Mouse (Mus musculus) splenic B cell, adult 2 months (primary cell): Measurements from ENCODE around the gene Exoc3.

Experiments
- DNase-seq: peaks from one replicate; pipeline ENCODE4 v3.0.0-alpha.2; 2011; ENCODE audit warnings: low read depth, low spot score
- H3K27me3 ChIP-seq: 2 replicates; pipeline ENCODE4 v1.6.1; 2012; ENCODE audit warnings: mild to moderate bottlenecking, low read length, moderate library complexity, mixed read lengths; ENCODE audit not compliant: control insufficient read depth, poor library complexity, insufficient read depth, severe bottlenecking
- H3K36me3 ChIP-seq: 2 replicates; pipeline ENCODE4 v1.6.1; 2012; ENCODE audit warnings: mild to moderate bottlenecking, low read length, moderate library complexity, mixed read lengths; ENCODE audit not compliant: control insufficient read depth, poor library complexity, insufficient read depth, severe bottlenecking

The Exoc3 gene

GRCm38 (mm10) chr13:74166348-74167056 is 42.0 kb downstream of the Exoc3 start:
- Histone ChIP-seq H3K27me3 (no peaks in the 10 kb centered on the region), H3K36me3 (no peaks in the 10 kb centered on the region)
- peak; percentile 56 for DNase-seq

DNA sequence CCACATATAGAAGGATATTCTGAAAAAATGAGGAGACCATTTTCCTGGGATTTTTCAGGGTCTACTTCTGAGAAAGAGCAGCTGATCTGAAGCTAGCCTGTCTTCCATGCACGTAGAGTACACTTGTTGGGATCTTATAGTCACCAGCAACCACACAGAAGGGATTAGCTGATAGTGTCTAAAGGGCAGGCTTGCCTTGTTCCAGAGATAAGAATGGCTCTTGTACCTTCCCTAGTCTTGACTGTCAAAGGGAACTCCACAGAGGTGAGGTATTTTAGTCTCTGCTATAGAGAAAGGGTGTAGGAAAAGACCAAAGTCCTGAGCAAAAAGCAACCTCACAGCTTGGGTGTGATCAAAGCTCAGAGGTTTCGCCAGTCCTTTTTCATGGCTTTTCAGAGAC is 61.2 kb downstream of the Exoc3 start:
- no peaks in the 10 kb centered on the region for H3K36me3 ChIP-seq
- DNase-seq: no peak
- H3K27me3 ChIP-seq: no peaks in the 10 kb centered on the region

- H3K36me3 ChIP-seq: no peaks in the 10 kb centered on the region
- no peaks in the 10 kb centered on the region for H3K27me3 ChIP-seq
- no peak for DNase-seq
Measured at GRCm38 (mm10) chr13:74145983-74146622, 62.4 kb downstream of the Exoc3 start.

- H3K27me3 ChIP-seq: no peaks in the 10 kb centered on the region
- no peaks in the 10 kb centered on the region for H3K36me3 ChIP-seq
- peak; percentile 15 for DNase-seq
Measured at GRCm38 (mm10) chr13:74144120-74144884, 64.2 kb downstream of the Exoc3 start.

DNA sequence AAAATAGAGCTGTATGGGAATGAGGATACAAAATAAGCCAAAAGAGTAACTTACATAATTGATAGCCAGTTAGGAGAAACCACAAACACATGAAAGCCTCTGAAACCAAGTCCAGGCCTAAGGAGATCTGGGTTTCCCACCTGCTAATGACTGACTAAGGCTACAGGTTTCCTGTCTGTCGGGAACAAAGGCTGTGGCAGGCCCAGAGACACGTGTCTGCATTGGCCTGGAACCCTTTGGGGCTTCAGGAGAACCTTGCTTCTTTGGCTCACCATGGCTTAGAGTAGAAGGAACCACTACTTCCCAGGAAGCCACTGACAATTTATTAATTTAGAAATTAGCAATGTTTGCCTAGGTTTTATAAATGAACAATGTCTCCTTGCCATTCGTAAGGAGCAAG is 65.2 kb downstream of the Exoc3 start:
- H3K36me3 ChIP-seq: no peaks in the 10 kb centered on the region
- H3K27me3 ChIP-seq: no peaks in the 10 kb centered on the region
- no peak for DNase-seq

- no peaks in the 10 kb centered on the region for H3K36me3 ChIP-seq
- DNase-seq: no peak
- H3K27me3 ChIP-seq: peaks cover 2% of the 10 kb centered on the region; the same call in 1 of the 2 replicates
Measured at GRCm38 (mm10) chr13:74140793-74141192, 67.7 kb downstream of the Exoc3 start.

DNA sequence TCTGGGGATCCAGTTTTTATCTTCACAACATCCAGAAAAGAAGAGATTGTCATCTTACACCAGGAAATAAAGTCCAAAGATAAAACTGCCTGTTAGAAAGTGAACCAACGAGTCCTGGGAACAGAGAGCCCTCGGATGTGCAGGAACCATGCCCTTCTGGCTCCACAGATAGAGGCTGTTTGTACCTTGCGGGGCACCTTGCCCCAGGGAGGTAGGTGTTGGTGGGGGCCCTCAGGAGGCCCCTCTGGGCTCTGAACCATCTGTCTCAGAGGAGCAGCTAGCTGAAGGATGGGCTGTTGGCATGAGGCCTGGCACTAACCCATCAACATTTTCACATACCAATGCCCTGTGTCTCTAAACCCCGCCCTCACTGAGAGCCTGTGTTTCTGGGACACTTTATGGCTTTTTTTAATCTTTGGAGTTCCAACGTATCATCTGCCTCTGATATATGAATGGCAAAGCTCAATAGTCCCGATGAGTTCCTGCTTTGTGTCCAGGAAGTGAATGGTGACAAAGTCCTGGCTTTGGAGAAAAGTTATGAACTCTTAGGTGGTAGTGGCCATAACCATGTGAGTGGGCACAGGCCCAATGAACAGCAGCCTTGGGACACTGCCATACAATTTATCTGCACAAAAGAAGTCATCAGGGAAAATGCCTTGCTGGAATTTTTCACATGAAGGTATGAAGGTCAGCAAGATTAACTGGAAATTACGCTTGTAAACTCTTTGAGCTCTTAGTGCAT is 69.5 kb downstream of the Exoc3 start:
- Histone ChIP-seq H3K36me3 (no peaks in the 10 kb centered on the region), H3K27me3 (peaks cover 2% of the 10 kb centered on the region; the same call in 1 of the 2 replicates)
- no peak for DNase-seq

DNA sequence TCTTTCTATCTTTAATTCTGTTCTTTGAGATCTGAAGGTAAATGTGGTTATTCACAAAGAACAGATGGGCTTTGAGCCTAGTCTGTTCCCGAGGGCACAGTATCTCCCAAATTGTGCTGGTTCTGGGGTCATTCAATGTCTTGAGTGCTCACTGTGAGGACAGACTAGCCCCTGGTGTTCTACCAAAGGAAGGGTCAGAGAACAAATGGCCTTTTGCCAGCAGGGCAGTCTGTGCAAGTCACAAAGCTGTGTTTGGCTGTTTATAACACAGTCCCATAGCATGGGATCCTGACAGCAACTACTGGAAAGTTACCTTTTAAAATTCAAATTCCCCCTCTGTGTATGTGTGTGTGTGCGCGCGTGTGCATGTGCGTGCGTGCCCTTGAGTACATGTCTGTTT is 78.6 kb downstream of the Exoc3 start:
- H3K36me3 ChIP-seq: no peaks in the 10 kb centered on the region
- no peaks in the 10 kb centered on the region for H3K27me3 ChIP-seq
- no peak for DNase-seq

- DNase-seq: no peak
- H3K36me3 ChIP-seq: no peaks in the 10 kb centered on the region
- H3K27me3 ChIP-seq: no peaks in the 10 kb centered on the region
Measured at GRCm38 (mm10) chr13:74127571-74127970, 81.0 kb downstream of the Exoc3 start.

GRCm38 (mm10) chr13:74122632-74123031 is 85.9 kb downstream of the Exoc3 start:
- Histone ChIP-seq H3K27me3 (no peaks in the 10 kb centered on the region), H3K36me3 (no peaks in the 10 kb centered on the region)
- DNase-seq: no peak

DNA sequence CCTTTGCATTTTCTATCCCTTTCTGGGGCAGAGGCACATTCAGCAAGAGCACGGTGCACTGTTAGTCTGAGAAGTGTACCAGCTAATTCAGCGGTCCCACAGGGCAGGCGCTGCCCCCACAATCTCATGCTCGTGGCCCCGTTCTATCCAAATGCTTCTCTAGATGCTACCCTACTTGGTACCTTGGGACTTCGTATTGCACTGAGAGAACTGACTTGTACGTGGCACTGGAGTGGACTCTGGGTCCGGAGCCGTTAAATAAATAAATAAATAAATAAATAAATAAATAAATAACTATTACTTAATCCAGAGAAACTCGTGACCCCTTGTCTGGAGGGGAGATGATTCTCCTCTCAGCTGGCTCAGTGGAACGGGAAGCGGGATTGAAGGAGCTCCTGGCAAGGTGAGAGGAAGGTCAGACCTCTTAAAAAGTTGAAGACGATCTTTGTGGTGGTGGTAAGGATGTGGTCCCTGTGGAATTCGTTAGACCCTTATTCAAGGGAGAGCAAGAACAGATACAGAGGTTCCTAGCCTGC is 86.7 kb downstream of the Exoc3 start:
- DNase-seq: no peak
- no peaks in the 10 kb centered on the region for H3K36me3 ChIP-seq
- H3K27me3 ChIP-seq: no peaks in the 10 kb centered on the region

GRCm38 (mm10) chr13:74121141-74121602 is 87.4 kb downstream of the Exoc3 start, which contains the start of gene Slc9a3:
Gene Slc9a3, plus strand, starts transcription at chr13:74121457.
- Histone ChIP-seq H3K36me3 (no peaks in the 10 kb centered on the region), H3K27me3 (no peaks in the 10 kb centered on the region)
- no peak for DNase-seq
